Mouse (Mus musculus) heart, adult 11 months (tissue): ENCODE data around the gene Cfdp1.
A peak's percentile ranks its signal among the peaks of the same experiment; 100 is the strongest.

Experiments used
- DNase-seq: peaks from one replicate; pipeline ENCODE4 v3.0.0; 2022

The Cfdp1 gene

GRCm38 (mm10) chr8:111738867-111739266 lies 115.2 kb downstream of the Cfdp1 start:
- peak; percentile 90 for DNase-seq

DNA sequence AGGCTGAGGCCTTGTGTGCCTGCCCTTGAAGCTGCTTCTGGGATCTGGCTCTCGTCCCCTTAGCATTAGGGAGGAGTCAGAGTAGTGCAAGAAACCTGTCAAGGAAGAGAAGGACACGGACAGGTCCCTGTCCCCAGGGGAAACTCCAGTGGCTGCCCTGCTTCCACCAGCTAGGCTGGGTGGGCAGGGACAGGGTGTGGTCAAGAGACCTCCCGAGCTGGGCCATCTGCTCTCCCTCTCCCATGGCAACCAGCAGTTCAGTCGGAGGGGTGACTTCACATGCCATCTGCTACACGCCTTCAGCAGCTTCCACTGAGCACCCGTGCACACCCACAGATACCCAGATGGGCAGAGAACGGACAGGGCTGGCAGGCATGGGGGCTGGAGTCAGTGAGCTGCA lies 117.8 kb downstream of the Cfdp1 start:
- DNase-seq = peak; percentile 94

DNA sequence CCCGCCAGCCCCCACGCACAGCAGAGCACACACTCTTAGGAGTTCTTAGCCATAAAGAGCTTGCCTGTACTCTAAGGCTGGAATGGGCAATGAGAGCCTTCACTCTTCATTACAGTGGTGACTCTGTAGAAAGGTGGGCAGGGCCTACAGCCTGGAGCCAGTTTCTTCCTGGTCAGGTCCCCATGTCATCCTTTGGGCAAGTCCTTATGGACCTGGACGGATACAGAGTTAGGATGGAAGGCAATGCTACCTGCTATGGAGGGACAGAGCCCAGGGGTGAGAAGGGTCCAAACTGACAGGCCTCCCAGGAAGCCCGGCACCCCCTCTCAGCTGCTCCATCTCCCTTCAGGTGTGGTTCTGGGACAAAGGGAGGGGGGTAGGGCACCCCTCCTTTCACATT lies 118.3 kb downstream of the Cfdp1 start:
- peak; percentile 92 for DNase-seq

DNA sequence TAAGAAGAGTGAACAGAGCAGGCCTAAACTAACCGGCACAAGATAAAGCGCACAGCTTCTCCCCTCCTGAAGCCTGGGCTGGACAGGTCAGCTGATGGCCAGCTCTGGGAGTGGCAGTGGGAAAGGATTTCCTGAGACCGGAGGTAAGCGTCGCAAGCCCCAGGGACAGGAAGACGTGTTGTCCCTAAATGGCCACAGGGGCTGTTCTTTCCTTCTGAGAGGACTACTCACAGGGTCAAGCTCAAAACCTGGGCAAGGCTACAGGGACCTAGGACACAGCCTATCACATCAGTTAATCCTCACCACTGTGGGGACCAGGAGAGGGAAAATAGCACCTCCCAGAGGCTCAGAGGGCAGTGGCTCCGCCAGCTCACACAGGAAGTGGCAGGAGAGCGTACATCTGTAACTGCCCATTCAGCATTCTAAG lies 118.7 kb downstream of the Cfdp1 start:
- DNase-seq = peak; percentile 99

GRCm38 (mm10) chr8:111734244-111734960 lies 119.7 kb downstream of the Cfdp1 start:
- peak; percentile 93 for DNase-seq

DNA sequence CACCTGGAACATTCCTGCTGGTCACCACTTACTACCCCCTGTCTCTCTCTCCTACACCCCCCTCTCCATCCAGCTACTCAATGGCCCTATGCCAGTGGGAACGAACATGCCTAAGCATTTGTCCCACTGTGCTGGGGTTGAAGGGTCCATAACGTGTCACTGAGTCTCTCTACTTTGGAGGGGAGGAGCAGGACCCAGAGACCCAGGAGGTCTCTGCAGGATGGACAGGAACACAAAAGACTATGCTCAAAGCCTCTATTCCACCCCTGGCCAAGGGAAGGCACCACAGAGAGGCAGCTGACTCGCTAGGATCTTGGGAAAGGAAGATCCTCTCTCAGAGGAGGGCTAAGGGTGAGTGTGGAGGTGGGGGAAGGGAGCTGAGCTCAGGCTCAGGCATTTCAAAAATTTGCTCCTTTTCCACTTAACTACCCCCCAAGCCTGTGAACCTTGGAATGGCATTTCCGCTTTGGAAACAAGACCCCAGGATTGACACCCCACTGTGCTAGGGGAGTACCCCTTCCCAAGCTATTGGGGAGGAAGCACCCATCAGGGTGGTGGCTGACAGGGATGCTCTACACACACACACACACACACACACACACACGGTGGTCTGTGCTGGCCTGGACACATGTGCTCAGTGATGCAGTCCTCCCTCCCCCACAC lies 120.4 kb downstream of the Cfdp1 start:
- DNase-seq = peak; percentile 92

- DNase-seq = no peak
Observed at GRCm38 (mm10) chr8:111732406-111733085, 121.5 kb downstream of the Cfdp1 start.

GRCm38 (mm10) chr8:111732004-111732403 lies 122.1 kb downstream of the Cfdp1 start:
- DNase-seq = peak; percentile 100

GRCm38 (mm10) chr8:111731231-111731977 lies 122.7 kb downstream of the Cfdp1 start:
- peak; percentile 97 for DNase-seq

DNA sequence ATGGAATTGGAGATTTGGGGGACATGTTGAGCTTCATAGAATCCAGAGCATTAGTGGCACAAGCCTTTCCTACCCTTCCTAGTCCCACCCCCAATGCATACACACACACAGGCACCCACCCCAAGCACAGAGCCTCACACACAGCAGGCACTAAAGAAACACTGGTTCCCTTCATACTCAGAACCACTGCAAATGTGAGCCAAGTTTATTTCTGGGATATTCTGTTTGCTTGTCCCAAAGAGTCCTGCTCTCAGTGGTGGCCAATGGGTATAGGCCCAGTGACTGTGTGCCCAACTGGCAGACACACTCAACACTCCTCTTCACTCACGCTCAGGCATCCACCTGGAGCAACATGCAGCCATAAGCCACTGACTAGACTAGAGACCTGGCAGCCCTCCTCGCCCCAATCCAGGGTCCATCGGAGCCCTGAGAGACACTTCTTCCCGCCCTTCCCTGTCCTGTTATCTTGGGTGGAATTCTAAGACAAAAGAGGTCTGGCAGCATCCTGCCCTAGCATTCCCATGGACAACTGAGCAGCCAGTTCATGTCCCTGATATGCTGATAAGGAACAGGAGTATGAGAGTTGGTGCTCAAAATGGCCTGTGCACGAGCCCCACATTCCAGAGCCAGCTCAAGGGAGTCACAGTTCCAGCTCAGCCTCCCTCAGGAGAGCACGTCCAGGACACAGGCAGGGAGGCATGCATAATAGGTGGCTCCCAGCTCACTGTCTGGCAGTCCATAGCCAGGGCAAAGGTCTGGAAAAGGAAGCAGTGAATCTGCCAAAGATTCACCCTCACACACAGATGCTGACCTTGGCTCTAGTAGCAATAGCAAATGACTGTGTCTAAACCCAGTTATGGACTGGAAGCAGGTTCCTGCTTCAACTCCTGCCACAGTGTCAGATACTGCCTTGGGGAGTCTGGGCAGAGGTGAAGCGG lies 124.6 kb downstream of the Cfdp1 start:
- DNase-seq = peak; percentile 97

DNA sequence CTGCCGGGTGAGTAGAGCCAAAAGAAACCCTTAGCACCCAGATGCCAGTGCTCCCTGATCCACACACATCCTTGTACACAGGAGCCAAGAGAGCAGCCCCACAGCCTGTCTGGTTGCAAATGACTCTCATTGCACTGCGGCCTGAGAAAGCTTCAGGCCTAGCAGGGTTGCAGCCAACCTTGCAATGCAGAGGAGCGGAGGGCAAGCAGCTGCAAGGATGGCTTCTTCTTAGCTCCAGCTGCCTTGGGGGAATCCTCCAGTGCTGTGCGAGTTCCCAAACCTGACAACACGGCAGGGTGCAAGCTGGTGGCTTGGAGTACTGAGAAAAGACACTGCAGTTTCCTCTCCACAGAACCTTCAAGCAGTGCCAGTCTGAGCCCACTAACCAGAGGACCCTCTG lies 125.6 kb downstream of the Cfdp1 start:
- DNase-seq = peak; percentile 88

GRCm38 (mm10) chr8:111727553-111727952 lies 126.5 kb downstream of the Cfdp1 start:
- peak; percentile 83 for DNase-seq

GRCm38 (mm10) chr8:111726102-111726900 lies 127.8 kb downstream of the Cfdp1 start:
- DNase-seq = peak; percentile 99

- peak; percentile 92 for DNase-seq
Observed at GRCm38 (mm10) chr8:111725341-111725740, 128.8 kb downstream of the Cfdp1 start.

DNA sequence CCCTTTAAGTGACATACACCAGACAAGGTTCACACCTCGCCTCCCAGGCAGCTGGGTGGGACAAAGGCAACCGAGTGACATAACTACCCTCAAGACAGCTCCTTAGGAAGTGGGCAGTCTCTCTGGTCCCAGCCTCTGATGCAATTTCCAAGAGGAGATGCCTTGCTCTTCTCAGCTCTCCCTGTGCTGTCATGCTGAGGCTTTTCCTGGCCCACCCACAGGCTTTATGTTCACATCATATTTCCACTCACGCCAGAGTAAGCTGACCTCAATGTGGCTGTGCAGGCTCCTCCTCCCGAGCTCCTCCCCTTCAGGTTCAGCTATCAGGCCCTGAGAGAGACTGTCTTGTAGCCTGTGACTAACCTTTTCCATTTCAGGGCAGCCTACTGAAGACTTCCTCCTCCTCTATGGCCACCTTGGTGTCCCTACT lies 134.0 kb downstream of the Cfdp1 start:
- DNase-seq = peak; percentile 85

DNA sequence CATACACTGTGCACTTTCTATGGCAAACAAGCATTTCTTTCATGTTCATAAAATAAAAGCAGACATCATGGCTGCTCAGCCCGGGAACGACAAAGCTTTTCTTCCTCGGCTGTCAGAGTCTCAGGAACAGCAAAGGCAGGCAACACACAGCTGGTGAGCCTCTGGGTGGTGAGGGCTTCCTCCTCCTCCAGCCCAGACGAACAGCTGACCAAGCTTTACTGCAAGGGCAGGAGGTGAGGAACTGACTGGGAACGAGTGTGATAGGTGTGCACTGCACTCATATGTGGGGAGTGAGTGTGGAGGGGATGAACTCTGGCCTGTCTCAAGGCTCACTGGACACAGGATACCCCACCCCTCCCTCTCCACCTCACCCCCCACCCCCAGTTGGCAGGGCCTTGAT lies 135.2 kb downstream of the Cfdp1 start:
- no peak for DNase-seq
